Mouse (Mus musculus) limb, embryonic 13.5 days (tissue): ENCODE results near the gene Lep. TPM values are rescaled to one million over a fixed set of nuclear protein-coding genes. Genes with fewer than 3 reads are reported as not detected.
A peak's percentile ranks its signal among the peaks of the same experiment; 100 is the strongest.

Experiments
- microRNA-seq: library from miRNA; unstranded; fragments of <30 nt; microRNA quantifications from one replicate; pipeline ENCODE4, GENCODE M21; 2016
- polyA plus RNA-seq: library from polyadenylated mRNA; unstranded; fragments of >200 nt; fragmentation: Nextera tagmentation; extraction: Ambion mirVana; gene quantifications from 2 replicates; pipeline ENCODE4 v1.2.1, GENCODE M21; 2015

The Lep gene
- polyA plus RNA-seq, 1 experiment from 2014 or later: not detected

Small RNA genes lying within 50 kb of the gene (microRNA-seq; reads per million reads assigned to microRNA genes)
- 3.3 reads per million, percentile 14 among the genes with 10 or more reads in this experiment for gene Mir129-1

Other genes with a start within 250 kb of the Lep start
- 0.36 and 0.42 TPM in 2 replicates for gene Lrrc4, start 228.5 kb upstream of the Lep start, polyA plus RNA-seq
- gene Rbm28, start 104.8 kb downstream of the Lep start, polyA plus RNA-seq: 46.6 and 52.3 TPM in 2 replicates
- gene Prrt4, start 119.4 kb downstream of the Lep start, polyA plus RNA-seq: 0.90 and 1.3 TPM in 2 replicates
- 49.9 and 51.7 TPM in 2 replicates for gene Impdh1, start 156.1 kb downstream of the Lep start, polyA plus RNA-seq
- gene Hilpda, start 212.3 kb downstream of the Lep start, polyA plus RNA-seq: 51.8 and 53.3 TPM in 2 replicates
- gene Fam71f2, start 219.4 kb downstream of the Lep start, polyA plus RNA-seq: 0.38 and 0.99 TPM in 2 replicates